Mouse (Mus musculus): ENCODE results near the gene Umps.

Gene Umps

GRCm38 (mm10) chr16:33932126-33932525 is 34.7 kb downstream of the Umps start:
- in situ Hi-C loops (cut with MboI, MseI) = no loop called here

- in situ Hi-C loops (cut with MboI, MseI) = no loop called here
These were observed 35.2 kb downstream of the Umps start for GRCm38 (mm10) chr16:33931682-33932081.

- in situ Hi-C loops (cut with MboI, MseI) = no loop called here
These were observed 36.1 kb downstream of the Umps start for GRCm38 (mm10) chr16:33930785-33931184.

DNA sequence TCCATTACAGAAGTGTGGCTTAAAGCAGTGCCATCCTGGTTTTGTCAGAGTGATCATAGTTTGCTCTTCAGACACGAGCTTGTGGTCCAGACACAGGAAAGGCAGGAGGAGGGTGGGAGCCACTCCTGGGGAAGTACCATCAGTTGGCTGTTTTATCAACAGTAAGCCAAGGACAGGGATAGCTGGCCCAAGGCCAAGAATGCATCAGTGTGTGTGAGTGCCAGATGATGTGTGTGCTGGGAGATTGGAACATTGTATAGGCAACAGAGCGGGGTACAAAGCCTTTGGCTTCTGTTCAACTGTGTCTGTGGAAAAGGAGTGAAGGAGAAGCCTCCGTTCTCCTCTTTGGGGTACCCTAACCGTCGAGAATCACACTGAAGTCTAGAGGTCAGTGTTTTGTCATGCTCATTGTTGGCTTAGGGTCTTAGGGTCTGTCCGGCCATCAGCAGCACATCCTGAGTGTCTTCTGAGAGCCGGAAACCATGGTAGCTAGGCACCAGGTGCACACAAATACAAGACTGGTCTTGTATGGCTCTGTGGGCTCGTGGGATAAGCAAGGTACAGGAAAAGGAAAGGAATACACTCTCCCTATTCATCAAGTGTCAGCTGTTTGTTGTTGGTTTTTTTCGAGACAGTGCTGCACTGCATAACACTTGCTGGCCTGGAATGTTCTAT is 37.9 kb downstream of the Umps start:
- in situ Hi-C loops (cut with MboI, MseI) = no loop called here

DNA sequence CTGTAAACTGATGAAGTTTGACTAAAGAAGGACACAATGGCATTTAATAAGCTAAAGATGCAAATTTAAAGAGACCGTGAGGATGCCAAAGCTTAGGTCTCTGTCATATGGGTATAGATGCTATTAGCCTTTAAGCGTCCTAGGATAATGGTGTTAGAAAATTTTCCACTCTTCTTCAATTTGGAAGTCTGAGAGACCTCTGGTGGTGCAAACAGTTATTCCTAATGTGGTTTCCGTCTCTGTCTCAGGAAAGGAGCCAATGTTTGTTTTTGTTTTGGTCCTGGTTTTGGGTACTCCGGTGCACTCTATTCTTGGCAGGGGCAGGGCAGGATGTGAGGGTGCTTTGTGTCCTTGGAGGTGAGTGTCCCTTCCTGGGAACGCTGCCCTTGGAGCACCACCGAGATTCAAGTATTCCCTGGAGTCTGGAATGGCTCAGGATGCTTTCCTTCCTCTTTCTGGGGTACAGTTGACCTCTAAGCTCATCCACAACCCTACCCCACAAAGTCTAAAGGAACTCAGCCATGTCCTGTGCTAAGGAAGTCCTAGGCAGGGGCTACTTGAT is 39.5 kb downstream of the Umps start:
- in situ Hi-C loops (cut with MboI, MseI) = no loop called here

DNA sequence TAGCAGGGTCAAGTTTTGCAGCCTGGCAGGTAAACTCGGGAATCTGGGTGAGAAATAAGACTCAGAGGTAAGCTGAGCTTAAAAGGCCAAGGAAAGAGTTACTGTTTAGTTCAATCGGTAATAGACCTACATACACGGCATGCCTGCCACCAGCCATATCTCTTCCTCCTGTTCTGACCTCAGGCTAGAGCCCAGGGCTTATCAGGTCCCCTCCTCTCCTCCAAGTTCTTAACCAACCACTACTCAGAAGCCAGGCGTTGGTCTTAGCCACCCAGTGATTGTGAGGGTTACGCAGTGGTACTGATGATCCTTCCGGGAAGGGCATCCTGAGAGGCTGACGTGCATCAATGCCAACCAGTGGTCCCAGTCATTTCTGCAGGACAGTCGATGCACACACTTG is 43.1 kb downstream of the Umps start:
- in situ Hi-C loops (cut with MboI, MseI) = no loop called here

DNA sequence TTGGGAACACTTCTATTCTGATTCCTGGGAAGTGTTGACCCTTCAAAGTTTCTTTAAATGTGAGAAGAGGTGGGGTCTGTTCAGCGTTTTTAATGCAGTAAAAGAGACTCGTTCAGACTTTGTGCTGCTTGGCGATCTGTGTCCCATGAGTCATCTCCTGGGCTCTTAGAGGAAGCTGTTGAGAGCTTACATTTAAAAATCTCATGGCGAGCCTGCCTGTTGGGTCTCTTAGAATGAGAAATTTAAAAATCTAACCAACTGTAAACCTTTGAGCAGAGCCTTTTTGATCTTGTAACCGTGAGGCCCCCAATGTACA is 43.9 kb downstream of the Umps start:
- in situ Hi-C loops (cut with MboI, MseI) = no loop called here

DNA sequence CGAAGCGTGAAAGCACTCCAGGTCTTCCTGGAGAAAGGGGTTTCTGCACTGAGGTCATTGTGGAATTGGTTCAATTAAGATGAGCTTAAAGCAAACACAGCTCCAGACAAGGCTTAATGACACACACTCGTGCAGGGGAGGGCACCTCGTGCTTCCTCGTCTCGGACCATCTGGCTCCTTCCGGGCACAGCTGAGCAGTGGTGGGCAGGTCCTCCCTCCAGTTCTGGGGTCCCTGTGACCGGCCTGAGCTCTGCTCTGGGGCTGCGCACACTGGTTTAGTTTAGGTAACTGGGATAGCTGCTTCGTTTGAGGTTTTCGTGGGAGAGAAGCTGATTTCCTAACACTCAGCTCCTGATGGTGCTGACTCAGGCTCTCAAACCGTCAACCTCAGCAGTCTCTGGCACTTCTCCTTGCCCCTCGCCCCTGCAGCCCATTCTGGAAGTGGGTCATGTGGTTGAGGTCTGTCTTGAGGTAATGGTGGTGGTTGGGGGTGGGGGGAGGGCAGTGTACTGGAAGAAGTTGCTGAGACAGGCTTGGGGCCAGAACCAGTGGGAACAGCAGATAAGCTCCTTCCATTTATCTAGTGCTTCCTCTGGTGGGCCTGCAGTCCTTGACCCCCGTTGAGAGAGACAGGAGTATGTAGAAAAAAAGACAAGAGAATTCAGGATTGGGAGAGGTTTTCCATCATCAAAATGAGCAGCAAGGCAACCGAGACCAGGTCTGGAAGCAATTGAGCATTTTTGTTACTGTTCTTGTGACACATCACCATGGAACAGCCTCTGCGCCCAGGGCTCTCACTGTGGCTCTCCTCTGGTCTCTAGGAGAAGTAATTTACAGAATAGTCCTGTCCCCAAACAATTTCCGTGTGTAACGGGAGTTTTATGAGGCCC is 44.5 kb downstream of the Umps start:
- in situ Hi-C loops (cut with MboI, MseI) = no loop called here

DNA sequence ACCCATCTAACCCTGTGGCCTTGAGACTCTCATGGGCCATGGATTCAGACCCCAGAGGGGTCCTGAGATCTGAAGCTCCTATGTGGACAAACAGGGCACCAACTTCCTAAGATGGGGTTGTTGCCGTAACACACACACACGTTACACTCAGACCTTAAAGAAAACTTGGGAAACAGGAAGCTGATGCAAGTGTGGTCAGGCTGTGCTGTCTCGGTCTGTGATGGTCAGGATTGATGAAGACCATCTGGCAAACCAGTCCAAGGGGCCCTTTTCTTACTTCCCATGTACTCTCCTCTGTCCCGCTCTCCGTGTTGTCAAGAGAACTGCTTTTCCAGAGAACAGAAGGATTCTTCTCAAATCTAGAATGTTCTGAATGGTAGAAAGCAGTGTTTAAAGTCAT is 45.3 kb downstream of the Umps start:
- in situ Hi-C loops (cut with MboI, MseI) = no loop called here

GRCm38 (mm10) chr16:33917926-33918325 is 48.9 kb downstream of the Umps start:
- in situ Hi-C loops (cut with MboI, MseI) = no loop called here

DNA sequence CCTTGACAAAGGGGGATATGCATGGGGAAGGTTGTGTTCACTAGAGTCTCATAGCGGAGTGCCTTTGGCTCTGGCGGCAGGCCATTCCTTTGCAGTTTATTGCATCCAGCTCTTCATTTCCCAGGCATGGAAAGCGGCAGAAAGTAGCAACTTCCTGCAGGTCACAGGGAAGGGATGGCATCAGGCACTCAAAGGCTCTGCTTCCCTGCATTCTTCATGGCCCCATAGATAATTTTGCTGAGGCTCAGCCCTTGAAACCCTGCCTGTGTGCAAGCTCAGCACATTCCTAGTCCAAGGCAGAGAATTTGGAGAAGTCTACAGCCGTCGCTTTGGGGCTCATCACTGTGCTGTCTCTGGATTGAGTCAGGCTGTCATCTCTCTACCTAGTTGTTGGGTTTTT is 49.4 kb downstream of the Umps start:
- in situ Hi-C loops (cut with MboI, MseI) = no loop called here

GRCm38 (mm10) chr16:33916473-33917251 is 50.2 kb downstream of the Umps start:
- in situ Hi-C loops (cut with MboI, MseI) = no loop called here

DNA sequence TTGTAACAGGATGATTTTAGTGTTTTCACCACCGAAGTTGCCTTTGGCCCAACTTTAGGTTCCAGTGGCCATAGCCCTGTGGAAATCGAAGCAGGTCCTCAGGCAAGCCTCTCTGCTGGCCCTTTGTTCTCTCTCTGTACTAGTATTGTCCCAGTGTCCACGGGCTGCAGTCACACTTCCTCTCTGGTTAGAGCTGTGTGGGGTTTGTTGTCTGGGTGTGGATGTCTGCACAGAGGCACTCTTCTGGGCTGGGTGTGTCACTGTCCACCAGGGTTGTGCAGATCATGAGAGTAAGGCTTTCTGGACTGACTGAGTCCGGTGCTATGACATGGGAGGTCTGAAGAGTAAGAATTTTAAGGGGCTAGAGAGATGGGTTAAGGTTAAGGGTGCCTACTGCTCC is 51.8 kb downstream of the Umps start:
- in situ Hi-C loops (cut with MboI, MseI) = no loop called here

GRCm38 (mm10) chr16:33908239-33908638 is 58.6 kb downstream of the Umps start:
- in situ Hi-C loops (cut with MboI, MseI) = no loop called here
